Mouse (Mus musculus) small intestine, adult 2 months (tissue): ENCODE results near the gene Zfp36l2.

ENCODE experiments used
- CTCF ChIP-seq: fragments of 200-500 bp; IDR thresholded peaks from 2 replicates; pipeline ENCODE4 v1.5.1; 2012; ENCODE audit warnings: low read depth, mild to moderate bottlenecking, control low read depth, inconsistent platforms, low read length, moderate library complexity, mixed read lengths; ENCODE audit not compliant: insufficient replicate concordance, insufficient read length; ENCODE audit errors: extremely low read depth
- POLR2A ChIP-seq: fragments of 200-500 bp; IDR thresholded peaks from 2 replicates; pipeline ENCODE4 v1.6.1; 2012; ENCODE audit warnings: low read depth, mild to moderate bottlenecking, control low read depth, inconsistent platforms, low read length, moderate library complexity

DNA sequence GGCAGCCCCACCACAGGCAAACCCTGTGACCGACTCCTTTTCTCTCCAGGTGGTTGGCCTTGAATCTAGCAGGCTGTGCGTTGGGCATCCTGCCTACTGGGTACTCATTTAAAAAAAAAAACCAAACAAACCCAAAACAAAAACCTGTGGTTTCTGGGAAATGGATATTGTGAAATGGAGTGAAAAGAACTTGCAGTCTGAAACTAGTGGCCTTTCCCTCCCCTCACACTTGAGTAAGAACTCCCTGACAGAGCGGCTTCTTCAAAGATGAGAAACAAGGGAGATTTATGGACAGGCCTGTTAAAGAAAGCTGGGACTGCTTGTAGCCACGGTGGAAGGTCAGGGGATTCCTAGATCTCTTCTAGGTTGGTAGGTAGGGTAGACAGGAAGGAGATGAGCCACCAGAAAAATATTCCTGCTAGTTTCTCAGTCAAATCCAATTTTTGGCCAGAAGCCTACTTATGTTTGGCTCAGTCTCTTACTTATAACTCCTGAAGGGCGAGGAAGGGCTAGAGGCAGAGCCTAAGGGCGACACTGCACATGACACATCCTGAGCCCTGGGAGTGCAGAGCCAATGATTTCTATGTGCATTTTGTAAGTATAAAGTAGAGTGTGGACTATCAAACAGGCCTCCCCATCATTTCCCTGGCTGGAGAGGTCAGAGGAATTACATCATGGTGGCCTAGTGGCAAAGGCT is 27.7 kb upstream of the Zfp36l2 start:
- TF ChIP-seq CTCF = no peak
- no peak for TF ChIP-seq POLR2A
